Mouse (Mus musculus) CD4-positive, CD25-positive, alpha-beta regulatory T cell (primary cell): Measurements from ENCODE around the gene Psme2. TPM values are rescaled to one million over a fixed set of nuclear protein-coding genes. Genes with fewer than 3 reads are reported as not detected.

ENCODE experiments used
- polyA plus RNA-seq: library from polyadenylated mRNA; unstranded; fragments of 100-300 nt; shearing (Covaris generic); gene quantifications from one replicate; pipeline ENCODE4 v1.2.1, GENCODE M21; 2017

Gene Psme2
- polyA plus RNA-seq, result 694 TPM

GRCm38 (mm10) chr14:55590748-55591330 lies at the start of gene Psme2:
Gene Psme2, minus strand, starts transcription at chr14:55591113.

GRCm38 (mm10) chr14:55637795-55638194 lies 46.9 kb upstream of the Psme2 start, which contains the start of gene Gm49378:
Gene Gm49378, minus strand, starts transcription at chr14:55637895.

GRCm38 (mm10) chr14:55635523-55636007 lies 44.7 kb upstream of the Psme2 start, which contains the start of gene Ipo4:
Gene Ipo4, minus strand, starts transcription at chr14:55635957.

GRCm38 (mm10) chr14:55617822-55618221 lies 26.9 kb upstream of the Psme2 start, which contains the start of gene Rec8:
Gene Rec8, plus strand, starts transcription at chr14:55618037.

GRCm38 (mm10) chr14:55603271-55603632 lies 12.3 kb upstream of the Psme2 start, which contains the start of gene Irf9:
Gene Irf9, plus strand, starts transcription at chr14:55603571.

GRCm38 (mm10) chr14:55591331-55591891 lies 498 bp upstream of the Psme2 start, which contains the start of gene Rnf31:
Gene Rnf31, plus strand, starts transcription at chr14:55591708.

GRCm38 (mm10) chr14:55584702-55585565 lies 6.0 kb downstream of the Psme2 start, which contains the start of gene Emc9:
Gene Emc9, minus strand, starts transcription at chr14:55585302.

GRCm38 (mm10) chr14:55577871-55578667 lies 12.8 kb downstream of the Psme2 start, which contains the start of gene Psme1:
Gene Psme1, plus strand, starts transcription at chr14:55578123.

GRCm38 (mm10) chr14:55575302-55575701 lies 15.6 kb downstream of the Psme2 start, which contains the start of gene Fitm1:
Gene Fitm1, plus strand, starts transcription at chr14:55575617.

GRCm38 (mm10) chr14:55560202-55561073 lies 30.5 kb downstream of the Psme2 start, which contains the start of gene A730061H03Rik:
Gene A730061H03Rik, minus strand, starts transcription at chr14:55560406.

GRCm38 (mm10) chr14:55559799-55560201 lies 31.1 kb downstream of the Psme2 start, which contains the start of gene Dcaf11:
Gene Dcaf11, plus strand, starts transcription at chr14:55560006.

GRCm38 (mm10) chr14:55540067-55540786 lies 50.7 kb downstream of the Psme2 start, which contains the start of gene Pck2:
Gene Pck2, plus strand, starts transcription at chr14:55540266.

Other genes with a start within 250 kb of the Psme2 start
- 37.4 TPM for gene Dhrs4, start 112.4 kb downstream of the Psme2 start, polyA plus RNA-seq
- 0.60 TPM for gene Carmil3, start 100.5 kb downstream of the Psme2 start, polyA plus RNA-seq
- 0.05 TPM for gene Cpne6, start 80.7 kb downstream of the Psme2 start, polyA plus RNA-seq
- 0.08 TPM for gene Nrl, start 66.1 kb downstream of the Psme2 start, polyA plus RNA-seq
- 30.9 TPM for gene Pck2, start 50.8 kb downstream of the Psme2 start, polyA plus RNA-seq
- gene Dcaf11, start 31.1 kb downstream of the Psme2 start, polyA plus RNA-seq, result 139 TPM
- gene A730061H03Rik, start 30.7 kb downstream of the Psme2 start, polyA plus RNA-seq, result 4.4 TPM
- not detected for gene Fitm1, start 15.5 kb downstream of the Psme2 start, polyA plus RNA-seq
- gene Psme1, start 13.0 kb downstream of the Psme2 start, polyA plus RNA-seq, result 1,061 TPM
- gene Emc9, start 5.8 kb downstream of the Psme2 start, polyA plus RNA-seq, result 41.4 TPM
- gene Rnf31, start 595 bp upstream of the Psme2 start, polyA plus RNA-seq, result 64.2 TPM
- gene Irf9, start 12.5 kb upstream of the Psme2 start, polyA plus RNA-seq, result 196 TPM
- 9.6 TPM for gene Rec8, start 26.9 kb upstream of the Psme2 start, polyA plus RNA-seq
- gene Ipo4, start 44.8 kb upstream of the Psme2 start, polyA plus RNA-seq, result 70.3 TPM
- gene Gm49378, start 46.8 kb upstream of the Psme2 start, polyA plus RNA-seq, result 1.3 TPM
- gene Tm9sf1, start 52.7 kb upstream of the Psme2 start, polyA plus RNA-seq, result 83.6 TPM
- gene Tssk4, start 59.1 kb upstream of the Psme2 start, polyA plus RNA-seq, result 2.1 TPM
- gene Mdp1, start 69.4 kb upstream of the Psme2 start, polyA plus RNA-seq, result 111 TPM
- gene Gmpr2, start 80.8 kb upstream of the Psme2 start, polyA plus RNA-seq, result 50.7 TPM
- 388 TPM for gene Nedd8, start 81.0 kb upstream of the Psme2 start, polyA plus RNA-seq
- gene Tinf2, start 90.7 kb upstream of the Psme2 start, polyA plus RNA-seq, result 69.1 TPM
- gene Tgm1, start 122.8 kb upstream of the Psme2 start, polyA plus RNA-seq, result 0.47 TPM
- 75.9 TPM for gene Rabggta, start 131.2 kb upstream of the Psme2 start, polyA plus RNA-seq
- 36.0 TPM for gene Dhrs1, start 154.6 kb upstream of the Psme2 start, polyA plus RNA-seq
- gene Nop9, start 154.6 kb upstream of the Psme2 start, polyA plus RNA-seq, result 51.0 TPM
- gene Cideb, start 167.3 kb upstream of the Psme2 start, polyA plus RNA-seq, result not detected
- 0.07 TPM for gene Ltb4r2, start 170.3 kb upstream of the Psme2 start, polyA plus RNA-seq
- 1.9 TPM for gene Ltb4r1, start 174.8 kb upstream of the Psme2 start, polyA plus RNA-seq
- 0.32 TPM for gene Adcy4, start 193.0 kb upstream of the Psme2 start, polyA plus RNA-seq
- 67.6 TPM for gene Ripk3, start 197.8 kb upstream of the Psme2 start, polyA plus RNA-seq
- not detected for gene Nfatc4, start 232.0 kb upstream of the Psme2 start, polyA plus RNA-seq